Mouse (Mus musculus) liver, adult 2 months (tissue): ENCODE data around the gene Kif19a. TPM values are rescaled to one million over a fixed set of nuclear protein-coding genes. Genes with fewer than 3 reads are reported as not detected.

Experiments used
- DNase-seq: peaks from one replicate; pipeline ENCODE4 v3.0.0-alpha.2; 2011; ENCODE audit warnings: low read depth, low spot score; ENCODE audit errors: extremely low read depth
- H3K27ac ChIP-seq: fragments of 200-500 bp; replicated peaks from 2 replicates; pipeline ENCODE4 v1.5.1; 2012; ENCODE audit warnings: low read depth, mild to moderate bottlenecking, control low read depth, inconsistent platforms, low read length; ENCODE audit not compliant: insufficient read depth
- H3K27me3 ChIP-seq: fragments of 200-500 bp; 2 replicates; pipeline ENCODE4 v1.6.1; 2012; ENCODE audit warnings: mild to moderate bottlenecking, moderate library complexity, low read length, inconsistent platforms; ENCODE audit not compliant: control insufficient read depth, insufficient read depth
- H3K36me3 ChIP-seq: fragments of 200-500 bp; 2 replicates; pipeline ENCODE4 v1.6.1; 2012; ENCODE audit warnings: low read length, inconsistent platforms; ENCODE audit not compliant: control insufficient read depth, insufficient read depth
- H3K4me1 ChIP-seq: fragments of 200-500 bp; 2 replicates; pipeline ENCODE4 v1.6.1; 2011; ENCODE audit warnings: low read length; ENCODE audit not compliant: control insufficient read depth, insufficient read depth
- H3K4me3 ChIP-seq: fragments of 200-500 bp; 2 replicates; pipeline ENCODE4 v1.5.1; 2011; ENCODE audit warnings: low read depth, mild to moderate bottlenecking, control low read depth, low read length, moderate library complexity; ENCODE audit not compliant: insufficient read depth
- H3K79me2 ChIP-seq: fragments of 200-500 bp; 2 replicates; pipeline ENCODE4 v1.6.1; 2012; ENCODE audit warnings: inconsistent platforms, mild to moderate bottlenecking, low read length, moderate library complexity; ENCODE audit not compliant: control insufficient read depth, insufficient read depth
- H3K9ac ChIP-seq: fragments of 200-500 bp; 2 replicates; pipeline ENCODE4 v1.6.1; 2012; ENCODE audit warnings: low read depth, mild to moderate bottlenecking, control low read depth, inconsistent platforms, low read length
- CTCF ChIP-seq: fragments of 200-500 bp; IDR thresholded peaks from 2 replicates; pipeline ENCODE4 v1.5.1; 2011; ENCODE audit warnings: low read depth, low read length, control low read depth
- POLR2A ChIP-seq: fragments of 200-500 bp; IDR thresholded peaks from 2 replicates; pipeline ENCODE4 v1.6.1; 2011; ENCODE audit warnings: low read length, control low read depth; ENCODE audit not compliant: insufficient read depth; ENCODE audit errors: extremely low read depth
- WGBS: fragments of 180-500 bp; shearing (Covaris S2); methylation state at CpG from one replicate; pipeline ENCODE4 v1.1.7; 2018; 5-methylcytosine and 5-hydroxymethylcytosine counted together
- polyA plus RNA-seq: library from polyadenylated mRNA; depleted of rRNA; stranded (reverse); fragments of >200 nt; gene quantifications from 2 replicates; pipeline ENCODE4 v1.2.3, GENCODE M21; 2012
- total RNA-seq: library from RNA; depleted of rRNA; stranded (reverse); fragments of >200 nt; gene quantifications from 2 replicates; pipeline ENCODE4 v1.2.3, GENCODE M21; 2014

The Kif19a gene
- total and polyA plus RNA-seq, 2 experiments, result 0.24 to 0.37 TPM

GRCm38 (mm10) chr11:114820444-114820843 lies 55.3 kb downstream of the Kif19a start:
- Histone ChIP-seq H3K4me1 (0 out of 2 replicates have a peak, but pooled peaks cover 2% of the 10 kb centered on the region), H3K27ac (no peak overlapping the region), H3K9ac (no peak overlapping the region), H3K79me2 (no peaks in the 10 kb centered on the region), H3K36me3 (no peaks in the 10 kb centered on the region), H3K27me3 (no peaks in the 10 kb centered on the region), H3K4me3 (no peak overlapping the region)
- WGBS, result 79% methylated on average over 3 of the region's 3 CpGs
- no peak for DNase-seq
- no peak for TF ChIP-seq CTCF
- no peak for TF ChIP-seq POLR2A

GRCm38 (mm10) chr11:114821325-114821724 lies 56.1 kb downstream of the Kif19a start:
- Histone ChIP-seq H3K79me2 (no peaks in the 10 kb centered on the region), H3K9ac (no peak overlapping the region), H3K4me3 (no peak overlapping the region), H3K36me3 (no peaks in the 10 kb centered on the region), H3K27ac (no peak overlapping the region), H3K27me3 (no peaks in the 10 kb centered on the region), H3K4me1 (0 out of 2 replicates have a peak, but pooled peaks cover 2% of the 10 kb centered on the region)
- TF ChIP-seq POLR2A (no peak), CTCF (no peak)
- WGBS, result 58% methylated on average over 1 of the region's 1 CpGs
- DNase-seq, result no peak

GRCm38 (mm10) chr11:114822727-114823126 lies 57.5 kb downstream of the Kif19a start:
- Histone ChIP-seq H3K9ac (no peak overlapping the region), H3K4me1 (0 out of 2 replicates have a peak, but pooled peaks cover 2% of the 10 kb centered on the region), H3K27me3 (no peaks in the 10 kb centered on the region), H3K27ac (no peak overlapping the region), H3K79me2 (no peaks in the 10 kb centered on the region), H3K4me3 (no peak overlapping the region), H3K36me3 (no peaks in the 10 kb centered on the region)
- 33% methylated on average over 12 of the region's 12 CpGs for WGBS
- TF ChIP-seq POLR2A, result no peak
- TF ChIP-seq CTCF, result no peak
- peak; percentile 83 for DNase-seq

- no peak for DNase-seq
- WGBS, result 37% methylated on average over 11 of the region's 11 CpGs
- Histone ChIP-seq H3K36me3 (no peaks in the 10 kb centered on the region), H3K79me2 (no peaks in the 10 kb centered on the region), H3K9ac (no peak overlapping the region), H3K27me3 (no peaks in the 10 kb centered on the region), H3K4me3 (no peak overlapping the region), H3K4me1 (0 out of 2 replicates have a peak, but pooled peaks cover 2% of the 10 kb centered on the region), H3K27ac (no peak overlapping the region)
- no peak for TF ChIP-seq CTCF
- TF ChIP-seq POLR2A, result no peak
Observed at GRCm38 (mm10) chr11:114823199-114823725, 58.1 kb downstream of the Kif19a start.

- DNase-seq, result no peak
- Histone ChIP-seq H3K27me3 (no peaks in the 10 kb centered on the region), H3K36me3 (no peaks in the 10 kb centered on the region), H3K9ac (no peak overlapping the region), H3K27ac (no peak overlapping the region), H3K4me3 (no peak overlapping the region), H3K4me1 (peaks cover 11% of the 10 kb centered on the region), H3K79me2 (no peaks in the 10 kb centered on the region)
- WGBS, result 72% methylated on average over 5 of the region's 5 CpGs
- TF ChIP-seq CTCF (no peak), POLR2A (no peak)
Observed at GRCm38 (mm10) chr11:114826686-114827085, 61.5 kb downstream of the Kif19a start.
